Mouse (Mus musculus) liver, embryonic 18 days (tissue): Measurements from ENCODE around the gene Atf7ip. TPM values are rescaled to one million over a fixed set of nuclear protein-coding genes. Genes with fewer than 3 reads are reported as not detected.

Source experiments
- polyA plus RNA-seq: library from polyadenylated mRNA; depleted of rRNA; stranded (reverse); fragments of >200 nt; gene quantifications from 2 replicates; pipeline ENCODE4 v1.2.3, GENCODE M21; 2012; rRNA removed

Atf7ip gene
- 5.8 and 6.9 TPM in 2 replicates for polyA plus RNA-seq

DNA sequence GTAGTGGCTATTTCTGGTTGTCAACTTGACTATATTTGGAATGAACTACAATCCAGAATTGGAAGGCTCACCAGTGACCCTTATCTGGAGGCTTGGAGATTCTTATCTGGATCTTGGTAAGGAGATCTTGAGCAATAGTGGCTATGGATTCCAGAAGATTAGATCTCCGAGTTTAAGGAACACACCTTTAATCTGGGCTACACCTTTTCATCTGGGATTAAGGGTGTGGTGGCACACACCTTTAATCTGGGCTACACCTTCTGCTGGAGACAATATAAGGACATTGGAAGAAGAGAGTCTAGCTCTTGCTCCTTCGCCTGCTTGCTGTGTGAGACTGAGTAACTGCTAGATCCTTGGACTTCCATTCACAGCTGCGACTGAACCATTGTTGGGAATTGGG lies at the start of gene Atf7ip:
TSS of gene Atf7ip (plus strand) at position 301 of the 400 bp plus-strand sequence.

Other genes with a start within 250 kb of the Atf7ip start
- gene Gm8994, start 178.6 kb upstream of the Atf7ip start, polyA plus RNA-seq: 0.02 TPM in 1 of 2 replicates, not detected in the other
- 0.21 and 0.34 TPM in 2 replicates for gene E330021D16Rik, start 90.6 kb upstream of the Atf7ip start, polyA plus RNA-seq
- gene Plbd1, start 155.8 kb downstream of the Atf7ip start, polyA plus RNA-seq: 22.4 and 25.5 TPM in 2 replicates